Mouse (Mus musculus) cerebellum, adult (tissue): Measurements from ENCODE around the gene Cenpt.

Source experiments
- ATAC-seq: cut with Nextera tagmentation; 2 replicates; pipeline ENCODE4 v1.9.2; 2017; ENCODE audit warnings: mild to moderate bottlenecking, moderate library complexity, mixed read lengths; ENCODE audit not compliant: insufficient number of reproducible peaks, low FRiP score, low TSS enrichment

Gene Cenpt

DNA sequence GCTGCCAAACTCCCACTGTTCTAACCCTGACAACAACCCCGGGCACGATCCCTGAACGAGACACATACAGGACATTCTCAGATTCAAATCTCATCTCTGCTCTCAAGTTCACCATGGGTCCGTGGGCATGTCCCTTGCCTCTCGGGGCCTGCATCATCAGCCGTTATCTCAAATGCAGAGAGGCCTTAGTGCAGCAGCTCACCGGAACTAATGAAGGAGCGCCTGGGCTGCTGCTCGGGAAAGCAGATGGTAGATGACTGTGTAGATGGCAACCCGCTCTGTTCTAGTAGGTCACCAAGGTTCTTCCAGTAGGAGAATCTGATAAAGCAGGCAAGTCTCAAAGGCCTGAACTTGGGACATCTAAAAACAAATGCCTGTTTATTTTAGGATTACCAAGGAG lies 42.0 kb downstream of the Cenpt start:
- ATAC-seq = peak; percentile 70; the same call in 1 of the 2 replicates

- ATAC-seq = no peak
Observed at GRCm38 (mm10) chr8:105810245-105810786, 42.8 kb downstream of the Cenpt start.

DNA sequence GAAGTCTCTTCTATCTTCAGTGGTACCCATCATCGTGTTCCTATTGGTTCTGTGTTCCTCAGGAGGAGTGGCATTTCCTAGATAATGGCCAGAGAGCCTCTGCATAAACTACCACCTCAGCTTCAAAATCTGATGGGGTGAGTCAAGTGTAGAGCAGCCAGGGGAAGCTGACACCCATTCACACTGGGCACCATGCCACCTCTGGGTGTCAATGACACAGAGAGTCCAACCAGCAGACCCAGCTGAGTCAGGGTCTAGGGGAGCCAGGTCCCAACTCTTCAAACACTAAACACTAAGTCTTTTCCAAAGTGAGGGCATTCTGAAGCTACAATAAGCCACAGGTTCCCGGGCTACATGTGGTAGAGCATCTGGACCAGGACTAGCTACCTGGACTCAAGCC lies 44.6 kb downstream of the Cenpt start:
- ATAC-seq = no peak

GRCm38 (mm10) chr8:105807766-105808165 lies 45.3 kb downstream of the Cenpt start:
- ATAC-seq = no peak

- no peak for ATAC-seq
Observed at GRCm38 (mm10) chr8:105805964-105806363, 47.1 kb downstream of the Cenpt start.

DNA sequence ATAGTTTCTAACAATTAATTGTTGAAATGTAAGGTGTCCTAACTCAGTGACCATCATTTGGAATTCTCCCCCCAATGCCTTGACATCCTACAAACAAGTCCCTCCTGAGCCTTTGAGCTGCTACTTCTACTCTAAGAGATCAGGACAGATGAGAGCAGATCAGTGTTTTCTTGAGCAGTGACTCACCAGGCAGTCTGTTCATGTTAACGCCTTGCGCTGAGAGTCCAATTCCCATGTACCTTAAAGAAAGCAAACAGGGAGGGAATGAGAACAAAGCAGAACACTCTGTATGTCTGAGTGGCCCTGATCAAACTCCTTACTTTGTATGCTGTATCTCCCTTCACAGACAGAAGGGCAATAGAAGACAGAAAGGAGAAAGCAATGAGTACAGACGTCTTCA lies 47.7 kb downstream of the Cenpt start:
- ATAC-seq = no peak

DNA sequence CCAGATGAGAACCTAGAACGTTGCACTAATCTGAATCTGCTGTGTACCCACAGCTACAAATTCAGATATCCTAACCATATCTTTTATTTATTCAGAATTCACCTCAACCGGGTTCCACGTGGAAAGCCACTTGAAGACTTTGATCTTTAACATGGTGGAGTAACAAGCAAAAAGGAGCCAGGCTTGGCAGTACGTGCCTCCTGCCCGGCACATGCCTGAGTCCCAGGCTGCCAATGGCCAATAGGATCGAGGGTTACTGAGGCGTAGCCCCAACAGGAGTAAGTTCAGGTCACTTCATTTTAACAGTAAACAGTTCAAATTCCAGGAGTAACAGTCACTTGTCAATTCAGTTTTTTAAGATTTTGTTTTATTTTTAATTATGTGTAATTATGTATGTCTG lies 48.3 kb downstream of the Cenpt start:
- ATAC-seq = no peak

- no peak for ATAC-seq
Observed at GRCm38 (mm10) chr8:105801153-105801904, 51.7 kb downstream of the Cenpt start.

GRCm38 (mm10) chr8:105799091-105799812 lies 53.8 kb downstream of the Cenpt start:
- no peak for ATAC-seq

GRCm38 (mm10) chr8:105798408-105798807 lies 54.7 kb downstream of the Cenpt start:
- ATAC-seq = no peak

DNA sequence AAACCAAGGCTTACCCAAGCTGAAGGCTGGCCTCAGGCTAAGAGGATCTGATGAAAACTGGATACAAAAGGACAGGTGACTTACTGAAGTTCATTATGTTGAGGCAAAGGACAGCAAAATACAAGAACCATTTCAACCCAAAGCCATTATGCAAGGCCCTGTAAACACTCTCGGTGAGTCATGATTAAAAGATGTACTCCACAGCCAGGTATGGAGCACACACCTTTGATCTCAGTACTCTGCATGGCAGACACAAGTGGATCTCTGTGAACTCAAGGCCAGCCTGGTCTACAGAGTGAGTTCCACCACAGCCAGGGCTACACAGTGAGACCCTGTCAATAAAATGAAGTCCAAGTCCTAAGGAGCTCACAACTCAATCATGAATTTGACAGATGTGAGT lies 57.3 kb downstream of the Cenpt start:
- no peak for ATAC-seq
